Mouse (Mus musculus) Muller cell, postnatal 12 days (primary cell): ENCODE measurements around the gene Trpc2.
"Not testable (repeated sequence)": the region's sequence is repeated elsewhere in the genome, so short reads cannot be mapped to it uniquely, and the experiment has no call there.

Source experiments
- DNase-seq: peaks from one replicate; pipeline ENCODE4 v3.0.0-alpha.2; 2015; ENCODE audit errors: inconsistent ontology term

Trpc2 gene

DNA sequence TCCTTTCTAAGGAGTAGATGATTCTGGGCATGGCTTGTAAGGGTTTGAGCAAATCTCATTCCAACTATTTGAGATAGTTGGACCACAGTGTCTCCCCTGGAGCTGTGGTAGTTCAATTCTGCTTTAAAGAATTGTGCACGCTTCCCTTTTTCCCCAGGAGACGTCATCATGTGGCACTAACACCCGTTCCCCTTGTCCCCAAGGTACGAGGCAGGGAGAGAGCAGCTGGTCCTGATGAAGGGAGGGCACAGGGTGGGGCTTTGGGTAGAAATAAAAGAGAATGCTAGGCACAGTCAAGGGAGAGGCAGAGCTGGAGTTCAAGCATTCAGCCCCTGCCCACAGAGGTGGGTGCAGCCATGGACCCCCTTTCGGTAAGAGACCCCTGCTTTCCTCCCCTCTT lies at the start of gene Trpc2:
TSS of gene Trpc2 (plus strand) at position 301 of the 400 bp plus-strand sequence.
- no peak for DNase-seq

DNA sequence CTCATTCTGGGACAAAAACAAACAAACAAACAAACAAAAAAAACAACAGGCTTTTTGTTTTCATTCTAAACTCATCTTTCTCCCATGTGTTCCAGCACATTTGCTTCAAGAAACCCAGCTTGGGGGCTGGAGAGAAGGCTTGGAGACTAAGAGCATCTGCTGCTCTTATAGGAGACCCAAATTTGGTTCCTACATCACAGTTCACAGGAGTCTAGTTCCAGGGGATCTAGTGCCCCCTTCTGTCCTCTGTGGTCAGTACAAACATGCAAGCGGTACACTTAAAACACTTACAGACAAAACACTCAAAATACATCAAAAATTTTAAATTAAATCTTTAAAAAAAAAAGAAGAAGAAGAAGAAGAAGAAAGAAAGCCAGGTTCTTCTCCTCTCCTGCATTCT lies 48.0 kb upstream of the Trpc2 start:
- no peak for DNase-seq

- DNase-seq: no peak
These were observed 47.4 kb upstream of the Trpc2 start for GRCm38 (mm10) chr7:102035534-102035933.

- DNase-seq: no peak
These were observed 45.6 kb upstream of the Trpc2 start for GRCm38 (mm10) chr7:102037318-102037717.

GRCm38 (mm10) chr7:102042314-102042713 lies 40.6 kb upstream of the Trpc2 start:
- DNase-seq: peak; percentile 47

DNA sequence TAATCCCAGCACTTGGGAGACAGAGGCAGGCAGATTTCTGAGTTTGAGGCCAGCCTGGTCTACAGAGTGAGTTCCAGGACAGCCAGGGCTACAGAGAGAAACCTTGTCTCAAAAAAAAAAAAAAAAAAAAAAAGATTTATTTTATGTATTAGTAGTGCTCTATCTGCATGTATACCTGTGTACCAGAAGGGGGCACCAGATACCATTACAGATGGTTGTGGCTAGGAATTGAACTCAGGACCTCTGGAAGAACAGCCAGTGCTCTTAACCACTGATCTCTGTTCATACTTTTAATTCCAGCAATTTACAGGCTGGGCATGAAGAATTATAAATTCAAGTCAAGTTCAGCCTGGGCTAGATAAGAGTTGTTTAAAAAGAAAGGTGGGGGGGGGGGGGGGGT lies 34.4 kb upstream of the Trpc2 start:
- not testable (repeated sequence) for DNase-seq

DNA sequence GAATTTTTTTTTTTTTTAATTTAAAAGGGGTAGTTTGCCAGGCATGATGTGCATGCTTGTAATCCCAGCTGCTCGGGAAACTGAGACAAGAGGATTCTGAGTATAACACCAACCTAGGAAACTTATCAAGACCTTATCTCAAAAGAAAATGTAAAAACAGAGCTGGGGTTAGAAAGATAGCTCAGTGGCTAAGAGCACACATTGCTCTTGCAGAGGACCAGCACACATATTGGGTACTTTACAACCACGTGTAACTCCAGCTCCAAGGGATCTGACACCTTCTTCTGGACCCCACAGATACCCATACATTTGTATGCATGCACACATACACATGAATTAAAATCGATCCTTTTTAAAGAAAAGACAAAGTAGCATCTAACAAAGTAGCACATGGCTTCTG lies 21.6 kb upstream of the Trpc2 start:
- DNase-seq: no peak

DNA sequence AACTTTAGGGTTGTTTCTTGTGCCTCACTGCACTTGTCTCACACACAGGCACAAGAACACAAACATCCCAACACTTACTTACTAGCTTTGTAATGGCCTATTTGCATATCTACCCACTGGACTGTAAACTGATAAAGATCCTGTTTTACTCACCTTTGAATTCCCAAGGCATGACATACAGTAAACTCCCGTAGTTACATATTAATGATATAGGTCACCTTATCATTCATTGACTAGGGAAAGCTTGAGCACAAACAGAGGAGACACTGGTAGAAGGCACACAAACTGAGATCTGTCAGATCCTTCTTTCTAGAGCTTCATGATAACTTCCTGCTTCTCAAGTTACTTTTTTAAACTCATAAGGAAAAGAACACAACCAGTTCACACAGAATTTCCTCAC lies 20.7 kb upstream of the Trpc2 start:
- DNase-seq: no peak

- DNase-seq: no peak
These were observed 19.0 kb upstream of the Trpc2 start for GRCm38 (mm10) chr7:102063891-102064290.

GRCm38 (mm10) chr7:102064655-102065045 lies 18.3 kb upstream of the Trpc2 start:
- DNase-seq: no peak

- DNase-seq: peak; percentile 94
These were observed 17.6 kb upstream of the Trpc2 start, which contains the start of the genes Rnf121, Xndc1 and Xntrpc for GRCm38 (mm10) chr7:102065046-102065891. Rnf121 (minus strand) TSS chr7:102065469. Xndc1 (plus strand) TSS chr7:102065511. Xntrpc (plus strand) TSS chr7:102065713.

DNA sequence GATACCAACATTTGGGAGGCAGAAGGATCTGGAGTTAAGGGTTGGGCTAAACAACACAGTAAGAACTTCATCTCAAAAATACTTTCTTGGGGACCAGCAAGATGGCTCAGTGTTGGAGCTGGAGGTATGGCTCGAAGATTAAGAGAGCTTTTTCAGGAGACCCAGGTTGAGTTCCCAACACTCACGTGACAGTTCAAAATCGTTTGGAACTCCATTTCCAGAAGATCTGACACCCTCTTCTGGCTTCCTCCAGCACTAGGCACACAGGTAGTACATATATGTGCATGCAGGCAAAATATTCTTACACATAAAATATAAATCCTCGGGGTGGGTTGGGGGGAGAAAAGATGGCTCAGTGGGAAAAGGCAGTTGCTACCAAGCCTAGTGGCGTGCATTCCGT lies 16.6 kb upstream of the Trpc2 start:
- DNase-seq: no peak

- no peak for DNase-seq
These were observed 6.1 kb upstream of the Trpc2 start for GRCm38 (mm10) chr7:102076714-102077296.

DNA sequence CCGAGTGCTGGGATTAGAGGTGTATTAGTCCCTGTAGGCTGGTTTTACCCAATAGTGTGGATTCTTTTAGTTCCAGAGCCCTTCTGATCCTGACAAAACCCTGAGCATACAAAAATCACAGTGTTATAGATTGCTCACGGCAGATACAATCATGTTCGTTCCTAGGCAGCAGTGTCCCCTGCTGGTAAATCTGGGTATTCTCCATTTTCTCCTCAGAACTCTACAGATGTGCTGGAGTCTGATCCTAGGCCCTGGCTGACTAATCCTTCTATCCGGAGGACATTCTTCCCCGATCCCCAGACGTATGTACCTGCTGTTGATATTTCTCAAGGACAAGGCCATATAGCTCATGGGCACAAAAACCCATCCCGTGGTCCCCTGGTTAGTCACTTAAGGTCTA lies 4.4 kb upstream of the Trpc2 start:
- peak; percentile 38 for DNase-seq

DNA sequence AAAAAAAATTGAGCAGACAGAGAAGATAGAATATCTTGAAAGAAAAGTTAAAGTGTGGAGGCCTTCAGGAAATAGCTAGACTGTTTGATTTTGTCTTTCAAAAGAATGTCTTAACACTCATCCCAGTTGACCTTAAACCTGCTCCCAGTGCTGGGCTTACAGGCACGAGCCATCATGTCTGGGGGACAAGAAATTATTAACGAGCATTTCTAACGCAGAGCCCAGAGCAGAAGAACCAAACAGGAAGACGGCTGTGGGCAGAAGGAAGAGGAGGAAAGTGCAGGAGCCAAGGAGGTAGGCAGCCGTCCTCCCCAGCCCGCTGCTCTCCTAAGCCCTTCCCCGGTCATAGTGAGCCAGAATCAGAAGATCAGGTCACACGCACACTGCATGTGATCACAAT lies 2.6 kb upstream of the Trpc2 start:
- DNase-seq: no peak

DNA sequence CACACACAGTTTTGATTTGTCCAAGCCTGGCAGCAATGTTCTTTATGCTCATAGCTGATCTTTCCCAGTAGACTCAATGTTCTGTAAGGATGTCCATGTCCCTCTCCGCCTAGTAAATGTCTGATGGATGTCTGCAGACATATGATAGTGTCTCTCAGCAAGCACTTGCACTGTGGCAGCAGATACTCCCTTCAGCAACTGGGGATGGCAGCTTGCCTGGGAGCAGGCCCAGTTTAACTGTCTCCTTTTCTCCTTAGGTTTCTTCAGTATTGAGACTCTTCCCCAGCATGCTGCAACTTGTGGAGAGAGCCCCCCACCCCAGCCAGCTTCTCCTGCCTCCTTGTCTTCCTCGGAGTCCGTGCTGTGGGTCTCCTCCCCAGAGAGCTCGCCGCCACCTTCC lies 1.1 kb upstream of the Trpc2 start:
- no peak for DNase-seq

- DNase-seq: no peak
These were observed 1.3 kb downstream of the Trpc2 start for GRCm38 (mm10) chr7:102084041-102084696.

- DNase-seq: no peak
These were observed 4.4 kb downstream of the Trpc2 start for GRCm38 (mm10) chr7:102087336-102087735.

DNA sequence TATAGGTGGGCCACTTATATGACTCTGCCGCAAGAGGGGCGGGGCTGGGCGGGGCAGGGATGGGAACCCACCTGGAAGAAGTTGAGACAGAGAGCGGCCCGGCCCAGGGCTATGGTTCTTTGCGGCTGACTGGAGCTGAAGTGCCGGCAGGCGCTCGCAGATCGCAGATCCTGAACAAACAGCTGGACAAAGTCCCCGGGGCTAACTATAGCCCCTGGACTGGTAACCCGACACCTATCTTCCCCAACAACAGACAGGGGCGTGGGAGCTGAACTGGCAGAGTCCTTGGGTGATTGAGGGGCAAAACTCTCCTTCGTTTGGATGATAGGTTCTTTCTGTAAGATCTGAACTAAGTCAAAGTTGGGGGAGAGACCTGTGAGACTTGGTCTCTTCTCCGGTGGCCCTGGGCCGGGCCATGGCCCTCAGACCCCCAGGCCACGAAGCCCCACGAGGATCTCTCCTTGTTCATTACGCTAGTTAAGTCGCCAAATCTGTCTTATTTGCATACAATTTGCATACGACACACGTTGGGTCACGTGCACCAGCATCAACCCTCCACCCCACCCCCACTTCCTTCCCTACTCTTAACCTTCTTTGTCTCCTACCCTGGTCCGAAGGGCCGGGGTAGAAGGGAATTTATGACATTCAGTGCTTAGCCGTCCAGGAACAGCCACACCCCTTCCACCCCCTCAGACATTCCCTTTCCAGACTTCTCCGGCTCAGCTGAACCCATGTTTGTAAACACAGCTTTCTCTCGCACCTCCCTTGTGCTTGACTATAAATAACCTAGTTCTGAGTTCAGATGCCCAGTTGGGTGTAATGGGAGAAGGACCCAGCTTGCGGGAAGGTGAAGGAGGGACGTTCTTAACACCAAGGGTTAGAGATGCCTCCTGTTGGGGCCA lies 17.1 kb downstream of the Trpc2 start:
- peak; percentile 23 for DNase-seq

GRCm38 (mm10) chr7:102100868-102101267 lies 18.0 kb downstream of the Trpc2 start:
- DNase-seq: no peak

- no peak for DNase-seq
These were observed 18.6 kb downstream of the Trpc2 start, which contains the start of gene Art1 for GRCm38 (mm10) chr7:102101487-102101886. Art1 (plus strand) TSS chr7:102101743.

DNA sequence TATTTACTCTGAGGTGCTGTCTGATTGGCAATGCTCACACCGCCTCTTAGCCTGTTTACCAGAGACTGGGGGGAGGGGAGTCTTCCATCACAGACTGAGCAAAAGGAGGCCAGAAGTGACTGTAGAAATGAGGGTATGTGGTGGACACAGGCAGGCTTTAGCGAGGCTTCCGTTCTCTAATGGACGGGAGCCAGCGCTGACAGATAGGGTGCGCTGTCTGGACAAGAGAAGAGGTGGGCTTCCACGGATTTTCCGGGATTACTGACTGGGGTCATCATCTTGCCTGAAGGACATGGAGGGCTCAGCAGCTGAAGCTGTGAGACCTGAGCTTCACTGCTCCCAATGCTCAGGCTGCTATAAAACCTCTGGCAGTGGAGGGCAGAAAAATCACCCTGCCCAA lies 19.3 kb downstream of the Trpc2 start:
- no peak for DNase-seq
